Mouse (Mus musculus): ENCODE results near the gene Tas2r125.

DNA sequence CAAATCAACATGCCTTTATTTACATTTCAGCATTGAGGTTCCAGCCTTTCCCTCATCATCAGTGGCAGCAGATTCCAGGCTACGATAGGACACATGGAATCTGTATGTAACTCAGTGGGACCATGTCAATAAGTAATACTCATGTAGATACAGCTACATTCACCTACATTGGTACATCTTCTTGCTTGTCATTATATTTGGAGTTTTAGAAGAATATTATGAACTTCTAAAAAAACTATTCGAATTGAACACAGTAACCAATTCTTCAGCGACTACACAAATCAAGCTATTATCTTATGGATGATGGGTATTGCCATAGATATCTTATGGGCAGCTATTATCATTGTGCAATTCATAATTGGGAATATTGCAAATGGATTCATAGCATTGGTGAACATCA, at the start of gene Tas2r125:
- TF ChIP-seq POLR2A (IDR thresholded peaks at IDR 0.05; ENCODE audit: low read depth, low read length), result no peak
- no peak for TF ChIP-seq CTCF (IDR thresholded peaks at IDR 0.05; ENCODE audit: extremely low read depth, insufficient read depth, insufficient read length, insufficient replicate concordance)
